Mouse (Mus musculus) kidney, adult 9 months (tissue): Measurements from ENCODE around the gene Tenm2.

Experiments used
- DNase-seq: peaks from one replicate; pipeline ENCODE4 v3.0.0; 2022

Gene Tenm2

GRCm38 (mm10) chr11:36454076-36454475, 781.7 kb downstream of the Tenm2 start:
- DNase-seq, result no peak

GRCm38 (mm10) chr11:36452436-36452835, 783.3 kb downstream of the Tenm2 start:
- no peak for DNase-seq

GRCm38 (mm10) chr11:36446351-36446750, 789.4 kb downstream of the Tenm2 start:
- no peak for DNase-seq

GRCm38 (mm10) chr11:36443821-36444220, 791.9 kb downstream of the Tenm2 start:
- DNase-seq, result no peak

GRCm38 (mm10) chr11:36441801-36442200, 794.0 kb downstream of the Tenm2 start:
- no peak for DNase-seq

GRCm38 (mm10) chr11:36436251-36436650, 799.5 kb downstream of the Tenm2 start:
- DNase-seq, result no peak

GRCm38 (mm10) chr11:36428947-36429346, 806.8 kb downstream of the Tenm2 start:
- no peak for DNase-seq

- DNase-seq, result no peak
These were observed 810.8 kb downstream of the Tenm2 start for GRCm38 (mm10) chr11:36424959-36425358.

GRCm38 (mm10) chr11:36420047-36420446, 815.7 kb downstream of the Tenm2 start:
- DNase-seq, result no peak

GRCm38 (mm10) chr11:36415244-36415643, 820.5 kb downstream of the Tenm2 start:
- DNase-seq, result no peak

GRCm38 (mm10) chr11:36410881-36411280, 824.9 kb downstream of the Tenm2 start:
- DNase-seq, result no peak

- no peak for DNase-seq
These were observed 839.7 kb downstream of the Tenm2 start for GRCm38 (mm10) chr11:36395803-36396710.

- DNase-seq, result peak; percentile 54
These were observed 851.1 kb downstream of the Tenm2 start for GRCm38 (mm10) chr11:36384696-36385095.

GRCm38 (mm10) chr11:36371814-36372213, 864.0 kb downstream of the Tenm2 start:
- no peak for DNase-seq

- no peak for DNase-seq
These were observed 870.7 kb downstream of the Tenm2 start for GRCm38 (mm10) chr11:36365067-36365466.

- no peak for DNase-seq
These were observed 871.3 kb downstream of the Tenm2 start for GRCm38 (mm10) chr11:36364441-36364840.

GRCm38 (mm10) chr11:36362514-36362913, 873.2 kb downstream of the Tenm2 start:
- DNase-seq, result no peak

GRCm38 (mm10) chr11:36353252-36353651, 882.5 kb downstream of the Tenm2 start:
- no peak for DNase-seq

GRCm38 (mm10) chr11:36351752-36352151, 884.0 kb downstream of the Tenm2 start:
- no peak for DNase-seq

GRCm38 (mm10) chr11:36351341-36351740, 884.4 kb downstream of the Tenm2 start:
- no peak for DNase-seq

GRCm38 (mm10) chr11:36350264-36350663, 885.5 kb downstream of the Tenm2 start:
- DNase-seq, result no peak

GRCm38 (mm10) chr11:36349856-36350255, 885.9 kb downstream of the Tenm2 start:
- no peak for DNase-seq

- DNase-seq, result no peak
These were observed 894.0 kb downstream of the Tenm2 start for GRCm38 (mm10) chr11:36341799-36342198.

GRCm38 (mm10) chr11:36338424-36338823, 897.3 kb downstream of the Tenm2 start:
- DNase-seq, result no peak

- no peak for DNase-seq
These were observed 898.7 kb downstream of the Tenm2 start for GRCm38 (mm10) chr11:36337063-36337462.
